Comparison of ENCODE assay signal across 8 mouse cellular contexts in the genomic region with DNA sequence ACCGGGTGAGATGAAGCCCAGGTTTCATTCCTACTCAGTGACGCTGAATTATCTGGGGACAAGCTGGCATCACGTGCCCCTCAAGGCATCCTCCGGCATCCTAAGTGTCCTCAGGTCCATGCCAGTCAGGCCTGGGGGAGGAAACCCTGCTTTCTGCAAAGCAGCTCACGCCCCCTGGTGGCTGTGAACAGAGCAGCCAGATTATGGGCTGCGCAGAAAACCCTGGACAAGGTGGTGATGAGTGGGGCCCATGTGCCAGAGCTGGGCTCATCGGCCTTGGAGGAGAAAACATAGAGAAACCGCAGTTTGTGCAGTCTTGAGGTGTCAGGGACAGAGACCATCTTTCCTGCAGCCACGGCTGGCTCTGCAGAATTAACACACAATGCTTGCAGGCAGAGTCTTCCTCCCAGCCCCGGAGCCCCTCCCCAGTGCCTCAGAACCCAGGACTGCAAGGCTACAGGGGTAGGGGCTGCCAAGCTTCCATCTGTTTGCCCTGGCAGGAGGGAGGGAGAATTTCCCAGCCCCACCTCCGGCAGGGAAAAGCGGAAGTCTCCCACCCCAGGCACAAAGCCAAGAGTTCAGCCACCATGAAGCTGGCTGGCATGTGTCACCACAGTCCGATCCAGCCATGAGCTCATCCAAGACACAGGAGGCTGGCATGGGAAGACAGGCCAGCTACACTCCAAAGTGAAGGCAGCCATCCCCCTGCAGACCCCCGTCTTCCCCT.
A peak's percentile ranks its signal among the peaks of the same experiment; 100 is the strongest.
DNase-seq lines count a peak whose midpoint lies in the region; ATAC-seq lines count a peak whose summit lies in the region.

No protein-coding gene starts in this region.

- H3K9me3 ChIP-seq in intestine, embryonic 14.5 days (ENCODE audit: control insufficient read depth, low read length): no peaks in the 10 kb centered on the region
- no peaks in the 10 kb centered on the region for H3K9me3 ChIP-seq in intestine, embryonic 16.5 days (ENCODE audit: control insufficient read depth, low read length)

- no peak overlapping the region for H3K9ac ChIP-seq in intestine, embryonic 14.5 days (ENCODE audit: low read length)
- no peak overlapping the region for H3K9ac ChIP-seq in intestine, embryonic 16.5 days (ENCODE audit: low read depth, low read length)

- peaks cover 24% of the 10 kb centered on the region for H3K27me3 ChIP-seq in intestine, embryonic 14.5 days (replicated peaks; ENCODE audit: control insufficient read depth, insufficient read depth, low read length)
- peaks cover 23% of the 10 kb centered on the region for H3K27me3 ChIP-seq in intestine, embryonic 16.5 days (replicated peaks; ENCODE audit: control insufficient read depth, insufficient read depth, low read length)

- DNase-seq in intestine, embryonic 14.5 days (ENCODE audit: low spot score): peak; percentile 69
- peak; percentile 99 for DNase-seq in cerebellum, adult 9-10 months
- DNase-seq in frontal cortex, adult 2 months (ENCODE audit: extremely low spot score in 1 of 2, low spot score in 1 of 2): peak; percentile 68 to 86
- peak; percentile 76 for DNase-seq in heart, postnatal 4 days
- DNase-seq in left cerebral cortex, adult 18-20 months (ENCODE audit: low spot score in 2 of 2): peak; percentile 80 to 81
- peak; percentile 13 for DNase-seq in skeletal muscle tissue, adult 2 months (ENCODE audit: low read depth, low spot score)

- H3K4me3 ChIP-seq in intestine, embryonic 14.5 days (ENCODE audit: low read depth, low read length): no peak overlapping the region
- no peak overlapping the region for H3K4me3 ChIP-seq in intestine, embryonic 16.5 days (ENCODE audit: low read length)

- ATAC-seq in intestine, embryonic 14.5 days (replicated peaks; ENCODE audit: low FRiP score, low TSS enrichment, low read depth): no peak
- no peak for ATAC-seq in intestine, embryonic 16.5 days
- ATAC-seq in megakaryocyte progenitor cell, adult 5-6 weeks (replicated peaks; ENCODE audit: poor library complexity): peak; percentile 92

- H3K36me3 ChIP-seq in intestine, embryonic 14.5 days (ENCODE audit: control insufficient read depth, insufficient read depth, low read length): no peaks in the 10 kb centered on the region
- no peaks in the 10 kb centered on the region for H3K36me3 ChIP-seq in intestine, embryonic 16.5 days (ENCODE audit: control insufficient read depth, insufficient read depth, low read length)

- H3K4me1 ChIP-seq in intestine, embryonic 14.5 days (replicated peaks; ENCODE audit: control insufficient read depth, insufficient read depth, low read length): no peaks in the 10 kb centered on the region
- H3K4me1 ChIP-seq in intestine, embryonic 16.5 days (ENCODE audit: control insufficient read depth, insufficient read depth, low read length): 0 out of 2 replicates have a peak, but pooled peaks cover 2% of the 10 kb centered on the region

- WGBS in intestine, embryonic 14.5 days: 45% methylated on average over 14 of the region's 14 CpGs
- WGBS in intestine, embryonic 16.5 days: 44% methylated on average over 14 of the region's 14 CpGs

- no peak overlapping the region for H3K27ac ChIP-seq in intestine, embryonic 14.5 days (ENCODE audit: low read depth)
- no peak overlapping the region for H3K27ac ChIP-seq in intestine, embryonic 16.5 days (ENCODE audit: low read length)

- H3K4me2 ChIP-seq in intestine, embryonic 14.5 days (ENCODE audit: low read length): no peak overlapping the region
- no peak overlapping the region for H3K4me2 ChIP-seq in intestine, embryonic 16.5 days (ENCODE audit: low read depth, low read length)

Comparison
In these comparisons a context has a peak if more than half of its experiments do, and no peak if none do; other contexts are left out.
1. DNase-seq: peak in every context shown above with its lines; median percentile 99 in cerebellum, adult 9-10 months; 80 in left cerebral cortex, adult 18-20 months; 77 in frontal cortex, adult 2 months; 76 in heart, postnatal 4 days; 69 in intestine, embryonic 14.5 days; 13 in skeletal muscle tissue, adult 2 months.